Mouse (Mus musculus): ENCODE measurements around the gene Ocrl. TPM values are rescaled to one million over a fixed set of nuclear protein-coding genes. Genes with fewer than 3 reads are reported as not detected.

The Ocrl gene
- total RNA-seq, 2 experiments from 2014 or later: 12.7 to 13.2 TPM

DNA sequence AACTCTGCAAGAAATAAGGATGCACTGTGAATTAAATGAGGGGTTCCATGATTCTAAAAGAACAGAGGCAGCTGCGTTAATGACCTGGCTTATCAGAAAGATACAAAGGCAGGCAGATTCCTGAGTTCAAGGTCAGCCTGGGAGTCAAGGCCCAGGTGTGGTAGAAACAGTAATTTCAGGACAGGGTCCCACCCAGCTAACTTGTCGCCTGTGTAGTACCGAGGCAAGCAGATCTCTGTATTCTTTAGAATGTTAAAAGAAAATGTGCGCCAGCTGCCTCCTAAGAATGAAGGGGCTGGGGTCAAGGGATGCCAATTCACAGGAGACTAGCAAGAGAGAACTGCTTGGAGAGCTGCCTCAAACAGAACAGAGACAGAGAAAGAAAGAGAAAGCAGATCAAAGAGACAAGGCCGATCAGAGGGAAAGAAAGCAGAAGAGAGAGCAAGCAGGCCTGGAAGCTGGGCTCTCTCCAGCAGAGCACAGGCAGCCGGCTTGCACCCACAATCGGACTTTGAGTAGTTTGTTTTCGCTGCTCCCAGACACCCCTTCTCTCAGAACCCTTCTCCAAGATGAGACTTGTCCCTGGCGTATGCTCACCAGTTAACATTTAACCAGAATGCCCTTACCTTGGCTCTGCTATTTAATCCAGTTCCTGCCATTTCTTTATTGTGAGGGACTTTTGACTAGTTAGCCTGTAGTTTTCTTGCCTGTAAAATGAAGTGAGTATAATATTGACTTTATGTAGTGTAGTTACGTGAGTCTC is 59.4 kb downstream of the Ocrl start:
- no peak for DNase-seq
- intact Hi-C loops (cut with DNase I): no loop called here

DNA sequence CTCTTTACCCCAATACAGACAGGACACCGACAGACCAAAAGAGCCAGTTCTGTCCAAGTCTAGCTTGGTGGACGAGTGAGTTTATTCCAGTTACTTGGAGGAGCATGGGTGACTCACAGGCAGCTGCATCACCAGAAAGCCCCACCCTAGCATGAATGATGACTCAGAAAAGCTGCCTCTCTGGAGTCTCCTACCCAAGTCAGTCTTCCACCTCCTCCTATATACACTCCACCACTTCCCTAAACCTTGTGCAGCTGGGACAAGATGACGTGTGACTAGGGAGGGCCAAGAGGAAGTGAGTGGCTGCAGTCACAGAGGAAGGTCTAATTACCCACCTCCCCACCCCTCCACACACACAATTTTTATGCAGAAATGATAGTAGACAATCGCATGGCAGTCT is 64.4 kb downstream of the Ocrl start:
- intact Hi-C loops (cut with DNase I): no loop called here
- DNase-seq: no peak

DNA sequence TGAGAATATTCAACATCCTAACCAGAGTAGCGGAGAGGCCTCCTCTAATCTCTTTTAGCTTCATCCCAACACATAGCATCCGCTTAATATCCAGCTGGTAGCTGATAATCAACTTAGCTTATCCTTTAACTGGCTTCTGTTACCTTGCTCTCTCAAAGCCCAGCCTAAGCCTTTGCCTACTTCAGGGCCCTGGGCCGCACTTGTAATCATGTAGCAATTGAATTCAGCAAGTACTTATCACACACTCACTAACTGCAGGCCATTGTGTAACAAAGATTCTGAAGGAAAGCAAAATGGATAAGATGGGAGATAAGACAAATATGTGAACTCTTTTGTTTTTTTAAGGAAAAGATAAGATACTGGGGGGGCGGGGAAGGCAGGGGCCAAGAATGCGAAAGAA is 64.9 kb downstream of the Ocrl start:
- intact Hi-C loops (cut with DNase I): no loop called here
- DNase-seq: no peak

DNA sequence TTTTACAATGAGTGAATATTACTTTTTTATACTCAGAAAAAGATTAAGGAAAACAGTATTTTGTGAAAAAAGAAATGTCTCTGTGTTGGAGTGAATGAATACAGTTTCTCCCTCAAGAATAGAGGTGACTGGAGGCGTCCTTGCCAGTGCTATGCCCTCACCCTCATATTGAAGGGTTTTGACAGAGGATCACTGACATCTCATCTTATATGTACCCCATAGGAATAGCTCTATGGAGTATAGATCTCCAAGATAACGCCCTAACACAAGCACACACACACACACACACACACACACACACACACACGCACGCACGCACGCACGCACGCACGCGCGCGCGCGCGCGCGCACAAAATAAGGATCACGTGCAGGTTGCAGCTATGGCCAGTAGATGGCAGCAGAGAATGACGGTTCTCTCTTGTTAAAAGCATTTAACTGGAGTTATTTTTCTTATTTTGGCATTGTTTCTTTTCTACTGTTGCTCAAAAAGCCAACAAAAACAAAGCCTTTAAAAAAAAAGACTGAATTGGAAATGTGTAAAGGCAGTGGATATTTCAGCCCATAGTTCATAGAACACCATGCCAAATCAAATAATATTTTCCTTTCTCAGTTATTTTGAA is 72.9 kb downstream of the Ocrl start:
- DNase-seq: peak; percentile 30 to 58

DNA sequence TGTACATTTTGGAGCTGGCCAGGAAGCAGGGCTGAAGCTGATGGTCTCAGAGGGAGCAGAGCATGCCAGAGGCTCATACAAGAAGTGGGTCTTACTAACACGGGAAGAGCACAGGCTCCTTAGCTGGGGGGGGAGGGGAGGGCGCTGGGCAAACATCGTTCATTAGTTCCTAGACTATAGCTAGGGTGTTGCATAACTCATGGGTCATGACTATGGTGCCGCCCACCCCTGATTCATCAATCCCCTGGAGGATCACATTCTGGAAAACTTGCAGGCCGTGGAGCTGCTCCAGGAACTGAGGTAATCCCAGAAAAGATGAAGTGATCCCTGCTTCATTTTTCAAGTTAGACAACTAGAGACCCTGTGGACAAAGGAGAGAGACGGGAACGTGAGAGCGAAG is 75.8 kb downstream of the Ocrl start:
- intact Hi-C loops (cut with DNase I): no loop called here
- DNase-seq: peak; percentile 46 to 47

More for the DNA sequence above, 72.9 kb downstream of the Ocrl start:
- intact Hi-C loops (cut with DNase I): no loop called here

DNA sequence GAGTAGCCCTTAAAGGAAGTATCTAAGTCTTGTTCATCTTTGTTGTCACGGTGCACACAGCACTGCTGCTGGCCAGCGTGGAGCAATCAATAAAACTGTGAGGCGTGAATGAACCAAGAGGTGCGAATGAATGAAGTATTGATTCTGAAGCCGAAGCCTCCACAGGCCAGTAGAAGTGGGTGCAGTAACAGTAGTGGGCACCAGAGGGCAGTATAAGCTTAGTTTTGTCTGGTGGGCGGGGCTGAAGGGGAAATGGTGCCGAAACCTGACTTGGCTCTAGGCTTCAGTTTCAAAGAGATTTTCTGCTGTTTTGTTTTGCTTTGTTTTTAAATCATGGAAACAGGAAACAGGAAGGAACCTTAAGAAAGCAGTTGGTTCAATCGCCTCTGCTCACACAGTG is 80.4 kb downstream of the Ocrl start:
- peak; percentile 35 to 52 for DNase-seq
- intact Hi-C loops (cut with DNase I): loop anchor here (5.0 to 10.0 kb wide), 2 partner anchors 422 to 540 kb away; no protein-coding TSS in a partner anchor

DNA sequence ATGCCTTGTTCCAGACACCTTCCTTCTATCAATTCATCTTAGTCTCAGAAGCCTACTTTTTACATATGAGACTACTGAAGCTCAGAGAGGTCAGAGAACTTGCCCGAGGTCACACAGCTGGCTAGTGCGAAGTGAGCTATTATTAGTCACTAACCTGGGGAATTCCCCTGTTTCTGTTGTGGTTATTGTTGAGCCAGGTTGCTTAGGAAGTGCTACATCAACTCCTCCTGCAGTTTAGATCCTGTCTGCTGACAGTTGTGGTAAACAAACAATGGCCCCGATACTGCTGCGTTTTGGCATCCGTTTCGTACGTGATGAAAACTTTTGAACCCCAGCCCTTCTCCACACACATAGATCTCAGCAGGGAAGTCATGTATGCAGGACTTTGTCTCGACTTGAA is 86.2 kb downstream of the Ocrl start:
- no peak for DNase-seq
- intact Hi-C loops (cut with DNase I): loop anchor here (10.0 kb wide), 1 partner anchor 416 kb away; no protein-coding TSS in a partner anchor

DNA sequence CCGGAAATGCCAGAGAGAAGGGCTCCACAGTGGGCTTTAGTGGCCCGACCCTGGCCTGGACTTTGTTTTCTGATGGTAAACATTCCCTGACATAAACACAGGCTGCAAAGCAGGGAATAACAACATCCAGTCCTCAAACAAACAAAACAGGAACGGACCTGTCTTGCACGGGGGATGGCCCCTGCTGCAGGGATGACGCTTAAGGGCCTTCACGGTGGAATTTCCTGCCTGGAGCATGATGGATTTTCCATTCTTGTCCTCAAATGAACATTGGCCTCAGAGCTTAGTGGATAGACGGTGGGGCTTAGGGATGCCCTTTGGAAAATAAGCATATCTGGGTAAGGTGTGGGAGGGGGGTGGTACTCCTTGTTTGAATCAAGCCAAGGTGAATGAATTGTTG is 89.0 kb downstream of the Ocrl start:
- intact Hi-C loops (cut with DNase I): no loop called here
- DNase-seq: no peak

DNA sequence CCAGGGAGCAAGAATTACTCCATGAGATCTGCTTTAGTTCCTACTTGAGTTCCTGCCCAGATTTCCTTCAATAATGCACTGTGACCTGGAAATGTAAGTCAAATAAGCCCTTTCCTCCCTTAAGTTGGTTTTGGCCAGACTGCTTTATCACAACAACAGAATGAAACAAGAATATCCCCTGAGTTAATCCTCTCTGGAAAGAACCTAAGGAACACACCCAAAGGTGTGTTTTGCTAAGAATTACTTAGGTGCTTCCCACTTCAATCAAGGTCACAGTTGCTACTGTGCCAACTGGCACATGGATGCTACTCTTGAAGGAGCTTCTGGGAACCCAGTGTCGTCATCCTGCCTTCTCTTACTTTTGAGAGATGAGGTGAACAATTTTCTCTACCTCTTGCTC is 92.6 kb downstream of the Ocrl start:
- intact Hi-C loops (cut with DNase I): no loop called here
- no peak for DNase-seq

DNA sequence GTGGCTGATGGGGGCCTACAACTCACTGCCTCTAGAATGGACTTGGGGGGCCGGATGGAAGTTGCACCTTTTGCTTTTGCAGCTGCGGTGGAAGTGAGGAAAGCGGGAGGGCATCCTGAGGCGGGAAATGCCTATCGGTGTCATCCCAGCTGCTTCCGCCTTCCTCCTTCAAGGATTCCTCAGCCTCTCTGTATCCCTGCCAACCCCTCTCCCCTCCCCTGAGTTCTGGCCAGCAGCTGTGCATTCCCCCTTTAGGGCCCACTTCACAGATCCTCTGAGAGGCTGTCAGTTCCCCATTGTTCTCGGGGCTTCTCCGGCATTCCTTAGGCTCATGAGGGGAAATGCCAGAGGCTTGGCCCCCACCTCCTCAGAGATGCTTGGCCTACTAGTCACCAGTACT is 93.9 kb downstream of the Ocrl start:
- DNase-seq: no peak
- intact Hi-C loops (cut with DNase I): no loop called here

DNA sequence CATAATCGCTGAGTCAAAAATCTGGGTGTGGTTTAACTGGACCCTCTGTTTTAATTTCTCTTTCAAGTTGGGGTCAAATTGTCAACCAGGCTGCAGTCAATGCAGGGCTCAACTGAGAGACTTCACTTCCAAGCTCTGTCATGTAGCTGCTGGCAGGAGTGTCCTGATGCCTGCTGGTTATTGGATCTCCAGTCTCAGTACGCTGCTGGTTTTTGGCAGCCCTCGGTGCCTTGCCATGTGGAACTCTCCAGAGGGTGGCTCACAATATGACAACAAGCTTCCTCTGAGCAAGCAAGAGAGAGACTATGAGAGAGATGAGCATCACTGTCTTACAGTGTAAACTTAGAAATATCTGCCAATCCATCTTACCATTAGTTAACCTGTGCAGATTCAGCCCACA is 99.5 kb downstream of the Ocrl start:
- intact Hi-C loops (cut with DNase I): no loop called here
- no peak for DNase-seq

Other genes with a start within 250 kb of the Ocrl start
- 1 to 10 TPM; 1.6 to 2.1 TPM for gene Smarca1, start 19.4 kb upstream of the Ocrl start, total RNA-seq (2021)
- gene Apln, start 122.5 kb downstream of the Ocrl start, total RNA-seq (2021): 1 to 10 TPM; 1.9 to 2.3 TPM
- under 1 TPM; 0.64 to 0.77 TPM for gene Xpnpep2, start 196.3 kb downstream of the Ocrl start, total RNA-seq (2021)
- gene Sash3, start 234.0 kb downstream of the Ocrl start, total RNA-seq (2021): under 1 TPM; 0.30 to 0.79 TPM